Mouse (Mus musculus) right cerebral cortex, adult 18-20 months (tissue): ENCODE measurements around the gene Gtsf1l.

Source experiments
- DNase-seq: peaks from one replicate; pipeline ENCODE4 v3.0.0; 2022; ENCODE audit warnings: mixed read lengths

Gtsf1l gene

GRCm38 (mm10) chr2:163087728-163088127, at the start of gene Gtsf1l:
Gene Gtsf1l, minus strand, starts transcription at chr2:163087855.
- DNase-seq, result no peak

DNA sequence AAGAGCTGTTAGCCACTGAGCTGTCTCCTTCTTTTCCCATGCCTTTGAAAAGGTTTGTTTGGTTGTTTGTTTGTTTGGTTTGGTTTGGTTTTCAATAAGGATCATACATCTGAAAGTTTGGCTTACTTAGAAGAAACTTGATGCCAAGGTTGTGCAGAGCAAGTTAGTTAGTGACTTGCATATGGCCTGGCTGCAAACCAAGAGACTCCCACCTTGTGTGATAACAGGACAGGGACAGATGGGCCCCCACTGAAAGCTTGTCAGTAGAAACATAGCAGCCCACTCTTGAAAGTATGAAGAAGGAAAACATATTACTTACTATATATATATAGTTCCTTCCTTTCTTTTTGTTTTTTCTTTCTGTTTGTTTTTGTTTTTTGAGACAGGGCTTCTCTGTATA, 49.3 kb upstream of the Gtsf1l start:
- no peak for DNase-seq

DNA sequence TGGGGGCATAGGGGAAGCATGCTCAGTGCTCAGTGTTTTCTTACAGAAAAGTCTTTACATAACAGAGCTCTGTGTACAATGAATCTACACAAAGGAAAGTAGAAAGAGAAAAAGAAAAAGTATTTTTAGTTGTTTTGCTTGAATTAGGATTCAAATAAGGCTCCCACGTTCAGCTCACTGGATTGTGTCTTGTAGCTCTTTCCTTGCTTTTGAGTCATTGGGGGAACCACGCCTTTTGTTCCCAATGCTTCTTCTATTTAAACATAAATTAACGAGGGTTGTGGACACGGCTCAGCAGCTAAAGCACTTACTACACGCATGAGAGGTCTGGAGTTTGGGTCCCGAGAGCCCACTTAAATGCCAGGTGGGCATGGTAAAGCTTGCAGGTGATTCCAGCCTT, 48.3 kb upstream of the Gtsf1l start:
- DNase-seq, result no peak

GRCm38 (mm10) chr2:163132314-163132713, 44.7 kb upstream of the Gtsf1l start:
- no peak for DNase-seq

DNA sequence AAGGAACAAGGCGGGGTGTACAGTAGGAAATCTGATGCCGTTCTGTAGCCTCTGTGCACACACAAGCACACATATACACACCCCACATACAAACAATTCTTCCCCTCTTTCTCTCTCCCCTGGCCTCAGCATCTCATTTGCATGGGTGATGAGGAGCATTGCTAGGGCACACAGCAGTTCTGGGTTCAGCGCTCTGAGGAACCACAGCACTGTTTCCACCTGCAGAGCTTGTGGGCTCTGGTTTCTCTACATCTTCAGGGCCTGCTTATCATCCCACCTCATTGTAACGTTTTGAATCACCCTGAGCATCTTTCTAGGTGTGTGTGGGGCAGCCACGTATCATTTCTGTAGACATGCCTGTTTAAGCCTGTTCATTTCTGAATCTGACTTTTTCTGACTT, 43.2 kb upstream of the Gtsf1l start:
- DNase-seq, result no peak

DNA sequence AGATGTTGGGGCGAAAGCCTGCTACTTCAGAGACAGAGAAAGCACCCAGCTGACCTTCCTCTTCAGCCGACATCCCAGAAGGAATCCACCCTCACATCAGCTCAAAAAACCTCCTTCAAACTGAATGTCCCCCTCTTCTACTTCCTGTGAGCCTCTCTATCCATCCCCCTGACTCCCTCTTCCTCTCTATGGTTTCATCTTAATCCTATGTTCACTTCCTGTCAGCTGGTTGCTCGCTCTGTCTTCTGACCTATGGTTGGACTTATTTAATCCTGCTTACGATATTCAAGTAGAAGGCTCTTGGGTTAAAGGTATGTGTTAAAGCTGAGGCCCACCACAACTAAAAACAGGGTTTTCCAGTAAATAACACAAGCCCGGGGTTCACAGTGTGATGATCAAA, 35.8 kb upstream of the Gtsf1l start:
- DNase-seq, result no peak

DNA sequence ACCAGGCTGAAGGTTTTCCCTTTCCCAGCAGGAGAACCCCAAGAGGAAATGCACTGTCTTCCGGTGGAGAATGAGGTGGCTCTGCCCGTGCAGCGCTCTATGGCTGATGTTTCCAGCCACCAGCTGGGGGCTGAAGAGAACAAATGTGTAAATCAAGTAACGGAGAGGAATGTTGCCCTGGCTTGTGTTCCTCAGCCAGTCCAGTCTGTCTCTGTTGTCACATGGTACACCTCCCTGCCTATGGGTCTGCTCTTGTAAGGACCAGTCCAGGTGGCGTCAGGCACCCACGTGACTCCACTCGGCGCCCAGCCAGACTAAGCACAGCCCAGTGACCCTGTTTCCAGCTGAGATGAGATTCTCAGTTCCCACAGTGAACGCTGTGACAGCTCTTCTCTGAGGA, 34.7 kb upstream of the Gtsf1l start:
- DNase-seq, result no peak

DNA sequence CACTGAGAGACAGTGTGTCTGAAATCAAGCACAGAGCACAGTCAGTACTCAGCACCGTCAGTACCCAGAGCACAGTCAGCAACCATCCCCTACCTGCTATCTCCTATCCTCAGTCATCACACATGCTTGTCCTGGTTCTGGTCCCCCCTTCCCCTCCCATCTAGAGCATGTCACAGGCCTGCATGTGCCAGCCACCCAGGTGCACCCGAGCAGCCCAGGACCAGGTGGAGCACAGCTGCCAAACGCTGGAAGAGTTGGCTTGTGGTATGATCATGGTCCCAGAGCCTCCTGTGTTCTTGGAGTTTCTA, 33.7 kb upstream of the Gtsf1l start:
- no peak for DNase-seq

DNA sequence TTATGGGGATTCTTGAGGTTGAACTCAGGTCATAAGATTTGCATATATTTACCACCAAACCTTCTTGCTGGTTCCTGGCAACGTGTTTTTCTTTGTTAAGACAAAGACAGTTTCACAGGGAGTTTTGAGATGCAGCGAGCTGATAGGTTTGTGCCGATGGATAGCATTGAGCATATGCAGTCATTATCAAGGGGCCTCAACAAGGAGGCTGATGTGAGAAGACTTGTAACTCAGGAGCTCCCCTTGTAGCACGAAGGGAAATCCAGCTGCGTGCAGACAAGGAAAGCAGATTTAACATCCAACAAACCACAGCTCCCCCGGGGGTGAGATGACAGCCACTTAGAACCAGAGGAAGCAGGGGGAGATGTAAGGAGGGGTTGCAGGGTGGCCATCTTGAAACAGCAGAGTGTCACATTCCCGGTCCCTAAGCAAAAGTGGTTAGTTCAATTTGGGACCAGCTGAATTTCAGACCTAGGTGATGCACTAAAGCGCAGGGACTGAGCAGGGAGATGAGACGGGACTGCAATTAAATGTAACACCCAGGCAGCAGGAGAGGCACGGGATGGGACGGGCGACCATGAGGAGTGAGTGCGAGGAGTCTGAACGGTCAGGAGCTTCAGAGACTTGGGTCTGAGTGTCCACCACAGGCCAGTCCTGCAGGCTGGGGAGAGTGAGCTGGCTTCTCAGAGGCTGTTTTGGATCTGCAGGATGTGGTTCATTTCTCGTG, 33.1 kb upstream of the Gtsf1l start:
- no peak for DNase-seq

- DNase-seq, result peak; percentile 28
These were observed 24.0 kb upstream of the Gtsf1l start for GRCm38 (mm10) chr2:163111413-163112201.

DNA sequence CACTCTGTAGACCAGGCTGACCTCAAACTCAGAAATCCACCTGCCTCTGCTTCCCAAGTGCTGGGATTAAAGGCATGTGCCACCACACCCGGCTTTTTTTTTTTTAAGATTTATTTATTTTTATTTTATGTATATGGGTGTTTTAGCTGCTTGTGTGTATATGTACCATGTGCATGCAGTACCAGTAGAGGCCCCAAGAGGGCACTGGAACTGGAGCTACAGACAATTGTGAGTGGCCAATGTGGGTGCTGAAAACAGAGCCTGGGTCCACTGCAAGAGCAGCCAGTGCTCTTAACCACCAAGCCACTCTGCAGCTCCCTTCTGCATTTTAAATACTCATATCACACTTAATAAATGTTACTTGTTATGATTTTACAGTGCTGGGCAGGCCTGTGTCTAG, 23.1 kb upstream of the Gtsf1l start:
- DNase-seq, result no peak

- DNase-seq, result no peak
These were observed 20.7 kb upstream of the Gtsf1l start for GRCm38 (mm10) chr2:163108385-163108784.

DNA sequence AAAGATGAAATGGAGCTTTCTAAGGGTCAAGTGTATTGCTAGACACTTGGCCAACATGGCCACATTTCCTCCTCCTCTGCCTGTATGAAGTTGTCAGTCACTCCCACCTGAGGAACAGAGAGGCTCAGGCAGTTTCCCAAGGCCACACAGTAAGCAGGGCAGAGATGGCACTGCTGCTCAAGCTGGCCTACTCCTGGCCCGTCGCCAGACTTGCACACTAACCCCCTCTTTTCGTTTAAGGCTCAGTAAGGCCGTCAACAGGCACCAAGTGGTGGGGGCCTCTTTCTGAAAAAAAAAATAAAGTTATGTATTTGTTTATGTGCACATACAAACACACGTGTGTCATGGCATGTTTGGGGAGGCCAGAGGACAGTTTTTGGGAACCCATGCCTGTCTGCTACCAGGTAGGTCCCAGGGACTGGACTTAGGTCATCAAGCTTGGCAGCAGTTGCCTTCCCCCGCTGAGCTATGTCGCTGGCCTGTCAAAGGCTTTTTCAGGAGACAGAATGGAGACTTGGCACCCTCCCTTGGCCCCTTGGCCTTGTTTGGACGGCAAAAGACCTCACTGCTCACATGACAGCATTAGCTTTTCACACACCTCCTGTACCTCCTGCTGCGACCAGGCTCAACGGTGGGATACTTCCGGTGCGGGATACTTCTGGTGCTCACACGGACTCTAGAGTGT, 16.6 kb upstream of the Gtsf1l start:
- no peak for DNase-seq

GRCm38 (mm10) chr2:163102900-163103653, 15.4 kb upstream of the Gtsf1l start:
- DNase-seq, result no peak

DNA sequence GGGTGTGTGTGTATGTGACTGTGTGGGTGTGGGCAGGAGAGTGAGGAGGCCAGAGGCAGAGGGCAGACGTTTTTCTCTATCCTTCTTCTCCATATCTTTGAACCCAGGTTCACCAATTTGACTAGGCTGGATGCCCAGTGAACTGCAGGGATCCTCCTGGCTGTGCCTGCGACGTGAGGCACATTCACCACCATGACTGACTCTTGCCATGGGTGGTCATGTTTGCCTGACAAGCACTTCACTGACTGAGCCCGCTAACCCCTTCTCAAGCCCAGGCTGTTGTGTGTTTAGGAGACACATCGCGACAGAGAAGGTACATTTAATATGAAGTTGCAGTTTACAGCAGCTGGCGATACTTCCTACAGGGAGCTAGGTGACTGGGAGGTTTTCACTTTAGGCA, 14.6 kb upstream of the Gtsf1l start:
- DNase-seq, result no peak

- DNase-seq, result peak; percentile 46
These were observed 14.1 kb upstream of the Gtsf1l start for GRCm38 (mm10) chr2:163101646-163102203.

GRCm38 (mm10) chr2:163100551-163100950, 12.9 kb upstream of the Gtsf1l start:
- DNase-seq, result no peak

DNA sequence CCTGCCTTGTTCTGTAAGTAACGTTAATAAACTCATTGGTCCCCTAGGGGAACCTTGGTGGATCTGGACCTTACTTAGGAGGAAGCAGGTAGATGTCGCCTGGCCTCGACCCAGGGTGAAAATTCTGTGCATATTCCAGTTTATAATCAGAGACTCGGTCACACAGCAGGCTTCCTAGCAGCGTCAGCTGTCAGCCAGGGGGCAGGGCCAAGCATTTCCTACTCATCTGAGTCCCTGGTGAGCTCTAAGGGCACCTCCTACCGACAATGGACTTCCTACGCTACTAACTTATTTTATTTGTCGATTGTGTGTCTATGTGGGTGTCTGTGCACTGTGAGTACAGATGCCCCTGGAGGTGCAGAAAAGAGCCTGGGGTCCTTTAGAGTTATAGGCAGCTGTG, 12.3 kb upstream of the Gtsf1l start:
- no peak for DNase-seq

GRCm38 (mm10) chr2:163095784-163096183, 8.1 kb upstream of the Gtsf1l start:
- DNase-seq, result no peak

DNA sequence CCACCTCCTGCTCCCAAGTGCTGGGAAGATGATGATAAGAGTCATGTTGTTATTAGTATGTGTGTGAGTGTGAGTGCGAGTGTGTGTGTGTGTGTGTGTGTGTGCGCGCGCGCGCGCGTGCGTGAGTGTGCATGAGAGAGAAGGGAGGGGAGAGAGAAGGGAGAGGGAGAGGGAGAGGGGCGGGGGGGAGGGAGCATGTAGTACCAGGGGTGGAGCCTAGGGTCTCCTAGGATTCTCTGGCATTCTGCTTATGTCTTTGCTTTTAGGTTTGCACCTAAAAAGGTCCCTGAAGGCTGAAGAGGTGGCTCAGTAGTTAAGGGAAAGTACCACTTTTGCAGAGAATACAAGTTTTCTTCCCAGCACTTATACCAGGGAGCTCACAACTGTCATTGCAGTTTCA, 7.3 kb upstream of the Gtsf1l start:
- no peak for DNase-seq

- DNase-seq, result no peak
These were observed 1.9 kb upstream of the Gtsf1l start for GRCm38 (mm10) chr2:163089475-163090123.

DNA sequence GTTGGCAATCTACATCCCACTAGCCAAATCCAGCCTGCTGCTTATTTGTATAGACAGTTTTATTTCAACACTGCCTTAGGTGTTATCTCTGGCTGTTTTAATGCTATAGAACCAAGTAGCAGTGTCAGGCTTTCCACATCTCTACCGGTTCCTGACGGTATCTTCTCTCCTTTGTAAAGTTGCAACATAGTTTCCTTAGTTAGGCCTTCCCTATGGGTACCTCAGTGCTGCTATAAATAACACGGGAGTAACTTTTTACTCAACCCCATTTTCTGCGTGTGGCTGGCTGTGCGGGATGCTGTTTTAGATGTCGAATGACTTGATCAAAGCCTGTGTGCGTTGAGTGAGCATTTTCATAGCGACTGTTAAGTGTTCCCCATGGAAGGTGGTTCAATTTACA, 1.1 kb downstream of the Gtsf1l start:
- no peak for DNase-seq
